Mouse (Mus musculus) 3134 (cell line): ENCODE results near the gene Nat9.

Source experiments
- DNase-seq: peaks from one replicate; pipeline ENCODE4 v3.0.0-alpha.2; 2011; ENCODE audit warnings: low spot score; ENCODE audit not compliant: insufficient read length; ENCODE audit errors: extremely low read depth

Nat9 gene

GRCm38 (mm10) chr11:115179191-115179590 lies 8.5 kb downstream of the Nat9 start:
- no peak for DNase-seq

- no peak for DNase-seq
These were observed 8.9 kb downstream of the Nat9 start for GRCm38 (mm10) chr11:115178766-115179165.

GRCm38 (mm10) chr11:115177559-115178195 lies 10.0 kb downstream of the Nat9 start:
- no peak for DNase-seq

DNA sequence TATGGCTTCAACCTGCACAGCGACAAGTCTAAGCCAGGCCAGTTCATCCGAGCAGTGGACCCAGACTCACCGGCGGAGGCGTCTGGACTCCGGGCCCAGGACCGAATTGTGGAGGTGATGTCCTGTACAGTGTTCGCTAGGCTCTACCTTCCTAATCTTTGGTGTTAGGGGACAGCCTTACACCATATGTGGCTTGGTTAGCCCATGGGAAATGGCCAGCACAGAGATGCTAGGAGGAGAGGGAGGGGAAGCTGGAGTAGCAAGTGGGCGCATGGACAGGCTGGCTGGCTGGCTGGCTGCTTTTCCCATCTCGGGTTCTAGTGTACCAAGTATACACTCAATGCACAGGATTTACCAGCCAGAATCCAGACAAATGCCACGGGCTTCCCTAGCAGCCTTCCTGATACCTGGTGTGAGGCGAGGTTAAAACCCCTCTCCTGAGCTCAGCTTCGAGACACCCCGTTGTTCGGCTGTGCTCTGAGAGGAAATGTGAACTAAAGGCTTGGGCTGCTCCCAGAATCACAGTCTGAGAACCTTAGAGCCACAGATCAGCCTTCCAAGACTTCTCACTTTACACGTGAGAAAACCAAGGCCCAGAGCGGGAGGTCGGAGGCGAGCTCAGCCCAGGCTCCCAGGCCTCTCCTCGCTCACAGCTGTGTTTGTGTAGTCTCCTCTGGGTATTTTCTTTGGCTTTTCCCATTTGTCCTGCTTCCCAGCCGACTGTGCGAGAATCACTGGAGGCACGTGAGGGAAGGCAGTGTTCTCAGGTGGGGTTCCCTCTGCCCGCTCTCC lies 11.1 kb downstream of the Nat9 start:
- DNase-seq: no peak

GRCm38 (mm10) chr11:115173549-115174339 lies 13.9 kb downstream of the Nat9 start:
- peak; percentile 42 for DNase-seq

DNA sequence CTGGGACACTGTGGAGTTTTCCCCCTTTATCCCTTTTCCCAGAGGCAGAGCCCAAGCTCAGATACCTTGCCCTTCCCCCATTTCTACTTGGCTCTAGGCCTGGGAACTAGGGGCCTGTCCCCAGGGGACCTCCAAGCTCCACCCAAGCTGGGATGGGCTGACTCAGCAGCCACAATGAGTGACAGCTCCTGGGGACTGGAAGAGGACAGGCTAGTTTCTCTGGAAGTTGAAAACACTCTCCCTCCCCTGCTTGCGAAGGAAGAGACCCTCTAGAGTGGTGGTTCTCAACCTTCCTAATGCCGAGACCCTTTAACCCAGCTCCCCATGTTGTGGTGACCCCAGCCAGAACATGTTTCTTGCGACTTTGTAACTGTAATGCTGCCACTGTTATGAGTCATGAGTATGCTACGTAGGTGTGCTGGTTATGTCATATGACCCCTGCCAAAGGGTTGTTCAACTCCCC lies 14.8 kb downstream of the Nat9 start:
- peak; percentile 77 for DNase-seq

DNA sequence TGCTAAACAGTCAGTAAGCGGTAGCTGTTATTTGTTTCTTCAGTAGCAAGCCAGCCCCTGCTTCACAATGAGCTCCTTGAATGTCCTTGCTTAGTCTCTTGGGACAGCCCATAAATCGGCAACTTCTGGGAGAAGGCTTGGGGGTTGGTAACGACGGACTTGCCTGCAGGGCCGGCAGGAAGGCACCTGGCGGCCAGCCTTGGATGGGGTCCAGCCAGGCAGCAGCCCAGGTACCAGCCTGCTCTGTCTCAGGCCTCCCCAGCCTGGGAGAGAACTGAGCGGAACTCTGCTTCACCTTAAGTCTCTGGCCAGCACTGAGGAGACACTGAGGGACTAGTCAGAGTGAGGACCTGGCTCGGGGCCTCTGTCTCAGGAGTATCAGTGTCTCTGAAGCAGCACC lies 16.5 kb downstream of the Nat9 start:
- no peak for DNase-seq

GRCm38 (mm10) chr11:115169430-115169829 lies 18.2 kb downstream of the Nat9 start:
- DNase-seq: no peak

DNA sequence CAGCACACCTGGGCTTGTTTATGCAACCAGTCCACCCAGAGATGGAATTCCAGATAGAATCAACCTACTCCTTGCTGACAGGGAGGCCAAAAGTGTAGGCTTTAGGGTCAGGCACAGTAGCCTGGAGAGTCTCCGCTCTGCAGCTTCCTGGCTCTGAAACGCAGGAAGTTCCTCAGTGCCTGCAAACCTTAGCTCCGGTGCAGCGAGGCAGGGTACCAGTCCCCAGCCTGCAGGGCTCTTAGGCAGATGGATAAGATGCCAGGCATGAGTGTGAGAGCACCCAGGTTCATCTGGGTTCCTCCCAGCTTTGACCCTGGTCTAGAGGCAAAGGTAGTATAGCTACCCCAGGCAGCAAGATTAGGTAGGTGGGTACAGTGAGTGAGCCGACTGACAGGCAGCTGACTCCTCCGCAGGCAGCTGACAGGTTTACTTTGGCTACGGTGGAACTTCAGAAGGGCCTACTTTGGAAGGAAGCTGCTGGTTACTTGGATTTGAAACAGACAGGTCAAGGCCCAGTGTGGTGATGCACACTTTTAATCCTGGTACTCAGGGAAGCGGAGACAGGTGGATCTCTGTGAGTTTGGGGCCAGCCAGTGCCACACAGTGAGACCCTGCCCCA lies 19.9 kb downstream of the Nat9 start:
- DNase-seq: no peak

DNA sequence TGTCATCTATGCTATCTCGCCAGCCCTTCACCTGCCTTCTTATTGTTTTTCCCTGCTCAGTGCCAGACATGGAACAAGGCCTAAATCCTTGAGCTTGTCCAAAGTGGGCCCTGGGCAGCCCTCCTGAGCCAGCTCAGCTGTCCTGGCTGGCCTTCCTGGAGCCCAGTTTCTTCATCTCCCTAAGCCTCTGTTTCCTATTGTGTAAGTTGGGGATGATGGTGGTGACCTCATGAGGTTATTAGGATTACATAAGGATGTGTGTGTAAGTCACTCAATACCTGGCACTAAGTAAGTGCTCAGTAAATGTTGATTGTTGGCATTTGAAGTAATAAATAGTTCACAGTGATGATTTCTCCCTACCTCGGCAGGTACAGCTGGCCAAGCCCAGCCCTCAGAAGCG lies 20.9 kb downstream of the Nat9 start:
- no peak for DNase-seq

DNA sequence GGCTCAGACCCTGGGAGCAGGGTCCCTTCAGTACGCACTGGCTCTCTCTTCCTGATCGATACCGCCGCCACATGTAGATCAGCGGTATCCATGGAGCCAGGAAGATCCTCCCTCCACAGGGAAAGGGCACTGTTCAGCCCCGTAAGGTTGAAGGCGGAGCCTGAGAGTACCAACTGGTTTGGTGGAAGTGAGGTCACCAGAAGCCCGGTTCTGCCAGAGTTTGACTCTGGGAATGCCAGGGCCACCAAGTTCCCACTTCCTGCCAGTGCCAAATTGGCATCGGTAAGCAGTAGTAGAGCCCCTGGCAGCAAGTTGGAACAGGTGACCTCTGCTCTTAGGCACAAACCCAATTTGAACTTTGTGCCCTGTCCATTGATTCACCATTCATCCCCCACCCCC lies 22.7 kb downstream of the Nat9 start:
- peak; percentile 74 for DNase-seq

DNA sequence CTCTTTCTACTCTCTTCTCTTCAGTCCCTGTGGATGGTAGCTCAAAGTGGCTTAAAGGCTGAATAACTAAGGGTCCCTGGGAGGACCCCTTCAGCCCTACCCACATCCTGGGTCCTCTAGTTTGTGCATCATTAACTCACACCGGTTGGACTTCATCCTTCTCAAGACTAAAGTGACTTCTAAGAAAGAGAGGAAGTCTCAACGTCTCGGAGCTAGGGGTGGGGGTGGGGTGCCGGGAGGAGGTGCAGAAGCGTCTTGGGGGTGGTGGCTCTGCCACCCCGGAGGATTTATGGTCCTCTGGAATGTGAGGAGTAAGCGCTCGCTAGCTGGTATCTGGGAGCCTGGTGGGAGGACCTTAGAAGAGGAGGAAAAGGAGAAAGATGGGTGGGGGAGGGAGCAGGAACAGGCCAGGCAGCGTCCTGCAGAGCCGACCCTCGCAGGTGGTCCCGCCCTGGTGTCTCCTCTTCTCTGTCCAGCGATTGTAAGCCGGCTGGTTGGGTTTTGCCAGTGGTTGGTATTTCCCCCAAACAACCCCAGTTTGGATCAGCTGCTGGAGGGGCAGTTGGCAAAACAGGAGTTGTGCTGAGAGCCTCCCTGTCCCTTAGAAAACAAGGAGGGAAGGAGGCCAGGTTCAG lies 23.2 kb downstream of the Nat9 start:
- DNase-seq: peak; percentile 76

- no peak for DNase-seq
These were observed 24.0 kb downstream of the Nat9 start for GRCm38 (mm10) chr11:115163568-115164150.

DNA sequence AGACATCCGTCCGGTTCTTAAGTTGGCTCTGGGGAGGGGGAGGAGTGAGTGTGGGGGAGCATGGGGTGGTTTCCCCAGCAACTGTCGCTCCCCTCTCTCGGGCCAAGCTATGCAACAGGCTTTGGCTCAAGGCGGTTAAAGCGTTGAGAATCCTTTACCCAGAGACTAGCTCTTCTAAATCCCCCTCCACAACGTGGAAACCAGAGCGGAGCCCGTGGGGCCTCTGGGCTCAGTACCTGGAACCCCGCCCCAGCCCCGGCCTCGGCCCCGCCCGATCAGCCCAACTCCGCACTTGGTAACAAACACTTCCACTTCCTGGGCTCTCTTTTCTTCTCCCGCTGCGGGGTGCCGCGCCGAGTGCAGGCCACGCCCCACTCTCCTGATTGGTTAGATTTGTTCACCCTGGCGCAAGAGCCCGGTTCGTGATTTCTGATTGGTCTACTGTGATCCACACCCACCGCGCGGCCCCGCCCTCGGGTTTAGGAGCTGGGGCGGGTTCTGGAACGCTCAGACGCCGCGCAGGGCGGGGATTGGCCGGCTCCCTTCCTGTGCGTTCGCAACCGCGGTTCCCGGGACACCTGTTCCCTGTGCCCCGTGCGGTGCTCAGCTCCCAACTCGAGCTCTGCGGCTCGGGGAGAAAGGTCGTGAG lies 24.7 kb downstream of the Nat9 start, which contains the start of gene Slc9a3r1:
Slc9a3r1 (plus strand) TSS at position 510 of the 649 bp plus-strand sequence.
- DNase-seq: peak; percentile 99

DNA sequence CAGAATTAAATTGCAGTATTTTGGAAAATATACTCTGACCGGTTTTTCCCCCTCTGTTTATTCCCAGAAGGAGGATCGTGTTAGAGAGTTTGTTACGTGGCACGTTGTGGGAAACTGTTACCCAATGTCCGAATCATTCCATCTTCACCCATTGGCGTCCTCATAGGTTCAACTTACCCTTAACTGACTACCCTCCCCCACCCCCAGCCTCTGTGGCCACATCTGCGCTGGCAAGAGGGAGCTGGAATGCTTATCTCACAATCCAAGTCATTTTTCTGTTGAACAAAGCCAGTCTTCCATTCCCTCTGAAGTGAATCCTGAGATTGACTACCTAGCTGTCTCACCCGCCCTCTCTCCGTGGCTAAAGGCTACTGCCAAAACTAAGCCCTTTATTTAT lies 25.5 kb downstream of the Nat9 start:
- no peak for DNase-seq

- no peak for DNase-seq
These were observed 26.0 kb downstream of the Nat9 start for GRCm38 (mm10) chr11:115161578-115162204.

DNA sequence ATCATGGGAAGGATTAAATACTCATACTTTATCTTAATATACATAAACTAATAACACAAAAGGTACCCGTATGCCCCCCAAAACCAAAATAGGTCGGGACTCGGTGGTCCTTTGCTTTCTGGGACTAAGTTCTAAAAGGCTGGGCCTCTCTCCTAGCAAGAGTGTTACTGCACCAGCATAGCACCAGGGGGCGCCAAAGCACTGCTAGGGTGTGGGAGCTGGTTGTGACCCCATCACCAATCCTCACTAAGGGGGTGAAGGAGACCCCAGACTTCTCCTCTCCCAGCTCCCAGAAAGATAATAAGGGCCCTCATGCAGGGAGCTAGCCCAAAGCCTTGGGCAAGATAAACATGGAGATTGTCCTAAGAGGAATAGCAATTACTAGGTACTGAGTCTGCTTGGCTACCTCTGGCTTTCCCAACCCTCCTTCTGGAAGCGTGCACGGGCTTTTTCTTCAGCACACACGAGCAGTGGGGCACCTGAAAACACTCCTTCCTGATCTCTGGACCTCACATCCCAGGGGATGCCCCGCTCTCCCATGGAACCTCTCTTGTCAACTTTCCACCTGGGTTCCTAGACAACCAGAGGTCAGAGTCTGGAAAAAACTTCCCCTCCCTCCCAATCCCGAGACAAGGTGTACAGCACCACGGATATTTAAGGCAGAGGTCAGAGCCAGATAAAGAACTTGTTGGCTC lies 26.6 kb downstream of the Nat9 start:
- DNase-seq: no peak

GRCm38 (mm10) chr11:115160016-115160797 lies 27.5 kb downstream of the Nat9 start:
- DNase-seq: peak; percentile 78
